Mouse (Mus musculus) retina, adult 2 months (tissue): Measurements from ENCODE around the gene Auts2.

Experiments used
- DNase-seq: peaks from one replicate; pipeline ENCODE4 v3.0.0-alpha.2; 2012; ENCODE audit warnings: low read depth, low spot score

Gene Auts2

DNA sequence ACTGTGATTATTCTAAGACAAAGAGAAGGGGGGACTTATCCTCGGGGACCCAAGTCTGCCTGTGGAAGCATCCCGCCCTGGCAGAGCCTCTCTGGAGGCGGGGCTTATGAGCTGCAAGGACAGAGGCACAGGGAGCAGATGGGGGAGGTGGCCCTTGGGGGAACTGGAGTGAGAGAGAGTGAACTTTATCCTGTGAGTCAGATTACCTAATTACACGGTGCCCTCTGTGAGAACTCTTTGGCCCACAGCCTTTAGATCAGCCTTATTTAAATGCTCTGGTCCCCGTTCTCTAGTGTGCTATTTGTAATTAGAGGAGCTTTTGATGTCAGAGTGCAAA, 809.9 kb downstream of the Auts2 start:
- no peak for DNase-seq

GRCm38 (mm10) chr5:131732631-131733323, 810.4 kb downstream of the Auts2 start:
- no peak for DNase-seq

GRCm38 (mm10) chr5:131729456-131729855, 813.7 kb downstream of the Auts2 start:
- DNase-seq: no peak

DNA sequence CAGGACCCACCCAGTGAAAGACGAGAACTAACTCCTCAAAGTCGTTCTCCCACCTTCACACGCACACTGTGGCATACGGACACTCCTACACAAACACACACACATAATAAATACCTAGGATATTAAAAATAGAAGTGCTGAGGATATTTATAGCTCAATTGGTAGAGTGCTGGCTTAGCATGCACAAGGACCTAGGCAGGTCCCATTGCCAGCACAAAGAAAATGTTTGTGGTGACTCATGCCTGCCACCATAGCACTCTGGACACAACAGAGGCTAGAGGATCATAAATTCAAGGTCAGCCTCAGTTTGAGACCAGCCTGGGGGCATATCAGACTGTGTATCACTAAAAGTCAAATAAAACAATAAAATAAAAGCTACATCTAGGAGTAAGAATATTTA, 815.2 kb downstream of the Auts2 start:
- no peak for DNase-seq

DNA sequence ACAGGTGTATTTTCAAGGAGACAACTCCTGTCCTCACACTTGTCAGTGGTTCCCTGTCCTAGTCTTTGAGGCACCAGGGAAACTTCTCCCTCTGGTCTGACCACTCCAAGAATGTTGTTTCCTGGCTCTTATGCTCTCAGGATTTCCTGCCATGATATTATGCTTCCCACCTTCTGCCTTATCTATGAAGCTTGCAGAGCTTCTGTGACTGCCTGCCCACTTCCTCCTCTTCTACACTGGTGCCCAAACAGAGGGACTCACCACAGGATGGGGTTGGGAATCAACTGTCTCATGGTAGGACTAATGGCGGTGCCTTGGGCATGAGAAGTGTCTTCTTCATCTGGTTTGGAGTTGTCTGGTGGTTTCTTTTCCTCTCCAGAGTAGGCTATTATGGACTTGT, 818.6 kb downstream of the Auts2 start:
- DNase-seq: no peak

DNA sequence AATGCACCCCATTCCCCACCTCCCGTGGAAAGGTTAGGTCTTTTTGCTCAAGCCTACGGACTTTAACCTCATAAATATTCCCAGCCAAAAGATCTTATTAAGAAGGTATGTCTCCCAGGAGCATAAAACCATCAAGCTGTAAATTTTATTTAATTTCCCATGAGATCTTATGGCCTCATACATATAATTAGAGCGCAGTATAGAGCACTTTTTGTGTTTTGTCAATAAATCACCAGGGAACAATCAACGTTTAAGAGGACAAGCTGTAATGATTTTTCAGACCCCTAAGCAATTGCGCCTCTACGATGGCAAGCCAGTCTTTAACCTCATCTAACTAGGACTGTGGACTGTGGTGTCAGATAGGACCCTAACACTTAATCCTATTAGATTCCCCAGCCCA, 820.4 kb downstream of the Auts2 start:
- DNase-seq: no peak

- DNase-seq: no peak
These were observed 820.8 kb downstream of the Auts2 start for GRCm38 (mm10) chr5:131722361-131722760.

GRCm38 (mm10) chr5:131718013-131718412, 825.1 kb downstream of the Auts2 start:
- peak; percentile 9 for DNase-seq

DNA sequence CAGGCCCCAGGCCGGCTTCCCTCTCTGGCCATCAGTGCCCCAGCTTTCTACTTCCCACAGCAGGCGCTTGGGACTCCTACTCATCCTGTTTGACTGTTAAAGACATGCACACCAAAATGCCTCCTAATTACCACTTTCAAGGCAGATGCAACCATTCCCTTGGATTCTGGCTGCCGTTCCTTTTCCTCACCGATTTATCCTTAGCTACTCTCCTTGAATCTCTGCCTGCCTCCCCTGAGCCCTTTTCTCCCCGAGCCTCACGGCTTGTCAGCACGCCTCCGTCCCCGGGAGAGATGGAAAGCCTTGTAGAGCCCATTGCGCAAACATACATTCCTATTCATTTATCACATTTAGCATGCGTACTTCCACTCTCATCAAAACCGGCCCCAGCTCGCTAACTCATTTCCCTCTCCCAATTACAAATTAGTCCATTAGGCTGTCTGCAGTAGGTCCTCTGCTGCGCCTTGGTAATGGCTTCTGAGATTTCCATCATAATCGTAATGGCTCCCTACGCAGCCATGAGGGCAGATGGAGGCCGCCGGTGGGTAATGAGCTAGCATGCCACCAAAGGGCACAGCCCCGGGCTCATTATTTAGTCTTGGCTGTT, 825.7 kb downstream of the Auts2 start:
- no peak for DNase-seq

DNA sequence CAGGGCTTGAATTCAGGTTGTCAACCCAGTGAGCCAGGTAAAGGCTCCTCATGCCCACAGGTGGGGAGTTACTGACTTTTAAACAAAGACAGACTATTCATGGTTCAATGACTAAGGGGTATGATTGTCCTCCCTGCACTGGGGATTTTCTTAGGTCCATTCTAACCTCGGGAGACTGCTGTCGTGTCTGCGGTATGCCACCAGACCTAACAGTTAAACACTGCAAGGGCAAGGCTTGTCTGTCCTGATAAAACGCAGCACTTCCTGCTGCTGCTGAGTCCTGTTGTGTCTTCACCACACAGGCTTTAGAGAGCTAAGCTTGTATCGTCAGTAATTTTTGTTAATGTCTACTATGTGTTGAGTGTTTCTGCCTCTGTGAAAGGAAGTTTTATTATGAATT, 828.2 kb downstream of the Auts2 start:
- no peak for DNase-seq

DNA sequence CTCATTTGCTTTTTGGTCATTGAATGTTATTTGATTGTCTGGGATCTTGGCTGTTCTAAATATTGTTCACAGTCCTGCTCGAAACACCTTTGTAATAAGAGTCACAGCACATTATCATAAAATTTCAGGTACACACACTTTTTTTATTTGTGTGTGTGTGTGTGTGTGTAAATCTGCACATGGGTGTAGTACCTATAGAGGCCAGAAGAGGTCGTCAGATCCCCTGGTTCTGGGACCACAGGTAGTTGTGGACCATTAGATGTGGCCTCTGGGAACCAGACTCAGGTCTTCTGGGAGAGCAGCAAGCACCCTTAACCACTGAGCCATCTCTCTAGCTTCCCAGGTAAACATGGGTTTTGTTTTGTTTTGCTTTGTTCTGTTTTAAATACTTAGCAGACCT, 830.7 kb downstream of the Auts2 start:
- no peak for DNase-seq

DNA sequence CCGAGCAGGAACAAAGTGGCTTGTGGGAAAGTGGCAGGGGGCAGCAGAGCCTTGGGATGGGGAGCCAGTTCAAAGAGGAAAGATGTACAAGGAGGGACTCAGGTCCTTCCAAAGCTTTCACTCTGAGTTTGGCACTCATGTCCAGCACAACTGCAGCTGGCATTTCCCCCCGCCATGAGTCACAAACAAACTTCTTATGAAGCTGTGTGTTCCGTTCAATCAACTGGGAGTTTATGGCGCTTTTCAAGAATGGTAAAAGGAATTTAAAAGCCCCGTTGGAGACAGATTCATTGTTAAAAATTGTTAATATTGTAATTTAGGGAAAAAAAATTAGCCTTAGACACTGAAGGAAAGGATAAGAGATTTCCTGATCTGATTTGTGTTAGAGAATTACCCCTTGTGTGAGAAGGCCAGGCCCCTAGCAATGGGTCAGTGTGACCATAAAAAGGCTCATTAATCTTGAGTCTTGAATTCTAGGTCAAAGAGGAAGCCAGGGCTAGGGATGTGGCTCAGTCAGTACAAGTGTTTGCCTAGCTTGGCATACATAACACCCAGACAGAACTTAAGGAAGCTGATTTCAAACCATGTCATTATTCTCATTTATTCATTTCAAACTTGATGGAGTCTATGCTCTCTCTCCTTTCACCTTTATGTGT, 831.5 kb downstream of the Auts2 start:
- DNase-seq: no peak

DNA sequence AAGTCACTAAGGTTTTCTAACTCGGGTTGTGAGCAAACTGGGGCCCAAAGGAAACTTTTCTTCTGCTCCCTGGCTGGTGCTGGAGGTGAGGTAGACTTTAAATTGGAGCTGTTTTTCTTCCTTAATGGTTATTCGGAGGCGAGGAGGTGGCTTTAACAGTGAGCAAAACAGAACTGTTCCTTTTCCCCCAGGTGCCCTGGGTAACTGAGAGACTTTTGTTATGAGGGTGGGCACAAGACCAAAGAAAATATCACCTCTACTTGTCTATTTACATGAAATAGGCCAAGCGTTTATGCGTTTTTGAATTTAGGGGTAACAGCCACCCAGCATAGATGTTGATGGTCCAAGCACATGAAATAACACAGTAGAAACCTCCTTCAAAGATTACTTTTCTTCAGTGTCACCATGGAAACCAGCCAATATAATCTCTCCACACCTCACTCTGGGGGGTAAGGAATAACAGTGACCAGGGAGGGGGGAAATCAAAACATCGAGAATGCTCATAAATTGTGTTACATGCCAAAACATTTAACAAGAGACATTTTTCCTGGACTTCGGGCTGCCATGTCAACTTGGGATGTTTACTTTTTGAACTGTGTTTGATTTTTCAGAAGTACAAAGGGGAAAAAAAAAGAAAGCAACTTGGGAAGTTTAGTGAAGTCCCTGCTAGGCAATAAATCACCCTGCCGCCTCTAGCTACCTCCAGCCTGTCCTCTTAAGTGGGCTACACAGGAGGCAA, 832.2 kb downstream of the Auts2 start:
- DNase-seq: no peak

GRCm38 (mm10) chr5:131707471-131707870, 835.7 kb downstream of the Auts2 start:
- DNase-seq: no peak

- no peak for DNase-seq
These were observed 839.4 kb downstream of the Auts2 start for GRCm38 (mm10) chr5:131703729-131704128.

DNA sequence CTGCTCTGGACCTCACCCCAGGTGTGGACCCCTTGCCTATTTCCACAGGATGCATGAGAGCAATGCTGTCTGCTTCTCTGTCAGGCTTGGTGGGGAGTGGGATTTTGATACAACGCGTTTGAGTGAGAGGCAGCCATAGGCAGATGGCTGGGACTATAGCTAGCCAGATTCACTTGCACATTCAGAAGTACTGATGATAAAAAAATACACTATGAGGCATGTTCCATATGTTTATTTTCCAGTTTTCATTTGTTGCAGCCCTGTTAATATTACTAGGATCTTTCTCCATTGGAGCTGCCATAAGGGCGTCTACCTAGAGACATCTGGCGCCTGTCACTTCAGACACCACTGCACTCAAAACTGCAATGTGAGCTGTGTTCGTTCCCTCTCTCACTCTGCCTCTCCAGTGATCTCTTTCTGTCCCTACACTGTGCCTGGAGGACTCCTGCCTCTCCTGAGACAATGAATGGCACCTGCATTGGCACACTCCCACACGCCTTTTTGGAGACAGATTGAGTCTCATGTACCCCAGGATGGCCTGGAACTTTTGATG, 840.2 kb downstream of the Auts2 start:
- no peak for DNase-seq

GRCm38 (mm10) chr5:131698900-131699299, 844.2 kb downstream of the Auts2 start:
- DNase-seq: no peak

DNA sequence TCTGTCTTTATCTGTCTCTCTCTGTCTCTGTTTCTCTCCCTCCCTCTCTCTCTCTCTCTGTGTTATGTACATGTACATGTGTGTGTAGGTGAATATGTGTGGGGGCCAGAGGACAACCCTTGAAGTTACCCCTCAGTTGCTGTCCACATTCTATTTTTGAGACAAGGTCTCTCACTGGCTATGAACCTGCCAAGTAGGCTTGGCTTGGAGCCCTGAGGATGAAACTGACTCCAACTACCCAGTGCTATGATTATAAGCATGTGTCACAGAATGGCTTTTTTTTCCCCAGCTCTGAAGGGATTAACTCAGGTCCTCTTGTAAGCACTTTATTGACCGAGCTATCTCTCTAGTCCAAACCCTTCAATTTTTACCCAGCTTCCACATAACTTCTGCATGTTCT, 852.4 kb downstream of the Auts2 start:
- no peak for DNase-seq

GRCm38 (mm10) chr5:131686956-131687618, 856.1 kb downstream of the Auts2 start:
- DNase-seq: no peak

GRCm38 (mm10) chr5:131680127-131680845, 862.9 kb downstream of the Auts2 start:
- DNase-seq: no peak

DNA sequence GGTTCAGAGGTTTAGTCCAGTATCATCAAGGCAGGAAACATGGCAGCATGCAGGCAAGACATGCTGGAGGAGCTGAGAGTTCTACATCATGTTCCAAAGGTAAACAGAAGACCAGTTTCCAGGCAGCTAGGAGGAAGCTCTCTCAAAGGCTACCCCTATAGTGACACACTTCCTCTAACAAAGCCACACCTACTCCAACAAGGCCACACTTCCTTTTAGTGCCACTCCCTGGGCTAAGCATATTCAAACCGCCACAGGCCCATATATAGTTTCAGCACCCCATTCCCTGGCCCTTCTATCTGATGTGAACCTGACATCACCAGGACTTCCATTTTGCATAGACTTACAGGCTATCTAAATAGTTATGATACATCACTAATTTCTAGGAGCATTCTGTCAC, 863.6 kb downstream of the Auts2 start:
- no peak for DNase-seq
